Mouse (Mus musculus) heart, adult 18-20 months (tissue): ENCODE measurements around the gene Dppa4. TPM values are rescaled to one million over a fixed set of nuclear protein-coding genes. Genes with fewer than 3 reads are reported as not detected.
"Not testable (repeated sequence)": the region's sequence is repeated elsewhere in the genome, so short reads cannot be mapped to it uniquely, and the experiment has no call there.

Experiments used
- DNase-seq, 2 experiments: peaks; one replicate each; pipeline ENCODE4 v3.0.0; 2021 to 2022; ENCODE audit warnings: mixed read lengths in 1 of 2
- long read RNA-seq, 2 experiments: library from polyadenylated mRNA; stranded (forward); transcript quantifications; one replicate each; pipeline ENCODE4 v2.0.0; 2021
- total RNA-seq, 2 experiments: library from RNA; stranded (reverse); gene quantifications; 2 replicates each; pipeline ENCODE4 v1.2.3; 2021

Gene Dppa4
- not detected for total RNA-seq
- long read RNA-seq, experiment 1: 0 reads
- long read RNA-seq, experiment 2: 0 reads

GRCm38 (mm10) chr16:48283517-48283916 lies at the start of gene Dppa4:
Dppa4 (plus strand) TSS chr16:48283733.
- no peak for DNase-seq

- DNase-seq: no peak
These were observed 48.5 kb upstream of the Dppa4 start for GRCm38 (mm10) chr16:48234999-48235398.

- no peak for DNase-seq
These were observed 45.9 kb upstream of the Dppa4 start for GRCm38 (mm10) chr16:48237676-48238075.

GRCm38 (mm10) chr16:48247044-48247661 lies 36.4 kb upstream of the Dppa4 start:
- DNase-seq: no peak

GRCm38 (mm10) chr16:48252824-48253223 lies 30.7 kb upstream of the Dppa4 start:
- no peak for DNase-seq

- DNase-seq: no peak
These were observed 28.9 kb upstream of the Dppa4 start for GRCm38 (mm10) chr16:48254584-48254983.

- no peak for DNase-seq
These were observed 24.0 kb upstream of the Dppa4 start for GRCm38 (mm10) chr16:48259519-48259918.

GRCm38 (mm10) chr16:48262901-48263300 lies 20.6 kb upstream of the Dppa4 start:
- DNase-seq: no peak

GRCm38 (mm10) chr16:48265856-48266255 lies 17.7 kb upstream of the Dppa4 start:
- DNase-seq: no peak

- DNase-seq: no peak
These were observed 6.6 kb upstream of the Dppa4 start for GRCm38 (mm10) chr16:48276940-48277339.

- DNase-seq: no peak
These were observed 2.6 kb upstream of the Dppa4 start for GRCm38 (mm10) chr16:48280883-48281282.

GRCm38 (mm10) chr16:48282801-48283200 lies 732 bp upstream of the Dppa4 start:
- DNase-seq: no peak

- no peak for DNase-seq
These were observed 2.0 kb downstream of the Dppa4 start for GRCm38 (mm10) chr16:48285517-48285916.

- no peak for DNase-seq
These were observed 14.0 kb downstream of the Dppa4 start for GRCm38 (mm10) chr16:48297384-48298136.

- DNase-seq: no peak
These were observed 16.4 kb downstream of the Dppa4 start for GRCm38 (mm10) chr16:48299884-48300283.

GRCm38 (mm10) chr16:48303509-48303908 lies 20.0 kb downstream of the Dppa4 start, which contains the start of gene Dppa2:
Dppa2 (plus strand) TSS chr16:48303908.
- DNase-seq: no peak

GRCm38 (mm10) chr16:48303983-48304382 lies 20.4 kb downstream of the Dppa4 start:
- DNase-seq: no peak

GRCm38 (mm10) chr16:48308916-48309315 lies 25.4 kb downstream of the Dppa4 start:
- DNase-seq: not testable (repeated sequence)

- DNase-seq: no peak
These were observed 26.5 kb downstream of the Dppa4 start for GRCm38 (mm10) chr16:48309912-48310630.

- DNase-seq: no peak
These were observed 31.8 kb downstream of the Dppa4 start for GRCm38 (mm10) chr16:48315294-48315693.

GRCm38 (mm10) chr16:48320781-48321180 lies 37.2 kb downstream of the Dppa4 start:
- DNase-seq: no peak

- DNase-seq: no peak
These were observed 39.6 kb downstream of the Dppa4 start for GRCm38 (mm10) chr16:48323133-48323532.
